Mouse (Mus musculus) heart, embryonic 15.5 days (tissue): ENCODE measurements around the gene Jup. TPM values are rescaled to one million over a fixed set of nuclear protein-coding genes. Genes with fewer than 3 reads are reported as not detected.
"Not testable (repeated sequence)": the region's sequence is repeated elsewhere in the genome, so short reads cannot be mapped to it uniquely, and the experiment has no call there.

Experiments used
- ATAC-seq: fragments of 200-750 bp; cut with Nextera tagmentation; replicated peaks from 2 replicates; pipeline ENCODE4 v1.8.0; 2017; ENCODE audit warnings: low read depth, moderate TSS enrichment; ENCODE audit not compliant: insufficient number of reproducible peaks, insufficient read depth, low FRiP score
- H3K27ac ChIP-seq: fragments of 300-500 bp; sonication (generic); 2 replicates; pipeline ENCODE4 v1.5.1; 2015; ENCODE audit warnings: mild to moderate bottlenecking, inconsistent platforms
- H3K27me3 ChIP-seq: fragments of 300-500 bp; sonication (generic); 2 replicates; pipeline ENCODE4 v1.6.1; 2015; ENCODE audit warnings: inconsistent platforms
- H3K36me3 ChIP-seq: fragments of 300-500 bp; sonication (generic); 2 replicates; pipeline ENCODE4 v1.6.1; 2015; ENCODE audit warnings: mild to moderate bottlenecking, inconsistent platforms
- H3K4me1 ChIP-seq: fragments of 300-500 bp; sonication (generic); replicated peaks from 2 replicates; pipeline ENCODE4 v1.6.1; 2015; ENCODE audit warnings: inconsistent platforms
- H3K4me2 ChIP-seq: fragments of 300-500 bp; sonication (generic); 2 replicates; pipeline ENCODE4 v1.6.1; 2015; ENCODE audit warnings: inconsistent platforms, mild to moderate bottlenecking, moderate library complexity
- H3K4me3 ChIP-seq: fragments of 300-500 bp; sonication (generic); 2 replicates; pipeline ENCODE4 v1.5.1; 2015; ENCODE audit warnings: mild to moderate bottlenecking, inconsistent platforms
- H3K9ac ChIP-seq: fragments of 300-500 bp; sonication (generic); 2 replicates; pipeline ENCODE4 v1.6.1; 2015; ENCODE audit warnings: mild to moderate bottlenecking, inconsistent platforms
- H3K9me3 ChIP-seq: fragments of 300-500 bp; sonication (generic); replicated peaks from 2 replicates; pipeline ENCODE4 v1.6.1; 2016; ENCODE audit warnings: inconsistent platforms
- WGBS: fragments of 180-500 bp; shearing (Covaris S2); methylation state at CpG from one replicate; pipeline ENCODE4 v1.1.7; 2015; ENCODE audit warnings: mixed read lengths; 5-methylcytosine and 5-hydroxymethylcytosine counted together
- polyA plus RNA-seq: library from polyadenylated mRNA; unstranded; fragments of >200 nt; fragmentation: Nextera tagmentation; extraction: Ambion mirVana; gene quantifications from 2 replicates; pipeline ENCODE4 v1.2.1, GENCODE M21; 2015

Jup gene
- polyA plus RNA-seq, 1 experiment from 2014 or later = 117 TPM

GRCm38 (mm10) chr11:100355151-100355951 is 42.2 kb downstream of the Jup start:
- ATAC-seq = peak; percentile 38; the same call in 1 of the 2 replicates
- Histone ChIP-seq H3K9me3 (no peaks in the 10 kb centered on the region), H3K27me3 (peaks cover 54% of the 10 kb centered on the region), H3K4me3 (peak overlapping the region; percentile 69), H3K4me1 (peaks cover 16% of the 10 kb centered on the region), H3K4me2 (peak overlapping the region; percentile 97), H3K36me3 (no peaks in the 10 kb centered on the region), H3K27ac (no peak overlapping the region), H3K9ac (peak overlapping the region; percentile 59)
- WGBS = under 1% methylated on average over 54 of the region's 54 CpGs

DNA sequence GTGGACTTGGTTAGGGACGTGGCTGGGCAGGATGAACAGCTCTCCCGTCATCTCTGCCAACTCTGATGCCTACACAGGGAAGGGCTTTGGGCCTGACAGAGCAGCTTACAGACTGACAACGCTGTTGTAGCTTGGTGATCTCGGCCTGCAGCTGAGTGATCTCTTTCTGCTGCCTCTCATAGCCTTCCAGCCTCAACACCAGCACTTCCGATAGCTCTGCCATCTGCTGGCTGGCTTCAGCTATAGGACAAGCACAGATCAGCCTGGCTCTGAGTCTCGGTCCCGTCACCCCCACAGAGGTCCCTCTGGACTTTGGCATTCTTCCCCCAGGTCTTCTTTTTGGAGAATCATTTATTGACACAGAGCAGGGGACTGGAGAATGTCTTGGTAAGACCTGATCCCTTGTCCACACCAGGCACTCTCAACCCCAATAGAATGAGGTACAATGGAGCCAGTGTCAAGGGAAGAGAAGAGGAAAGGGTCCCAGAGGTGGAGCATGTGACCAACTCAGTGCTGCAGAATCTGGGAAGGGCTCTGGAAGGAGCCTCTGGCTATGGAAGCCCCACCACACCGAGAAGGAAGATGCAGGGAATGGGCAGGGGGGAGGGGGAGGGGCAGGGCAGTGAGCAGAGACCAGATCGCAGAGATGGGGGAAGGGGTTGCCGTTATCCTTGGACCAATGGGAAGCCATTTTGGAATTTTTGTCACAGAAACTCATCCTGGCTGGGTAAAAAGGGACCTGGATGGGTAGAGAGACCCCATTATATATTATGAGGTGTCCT is 45.3 kb downstream of the Jup start:
- peaks cover 32% of the 10 kb centered on the region for H3K27me3 ChIP-seq
- WGBS = 30% methylated on average over 10 of the region's 10 CpGs
- peak overlapping the region; percentile 41; the same call in 1 of the 2 replicates for H3K9ac ChIP-seq

DNA sequence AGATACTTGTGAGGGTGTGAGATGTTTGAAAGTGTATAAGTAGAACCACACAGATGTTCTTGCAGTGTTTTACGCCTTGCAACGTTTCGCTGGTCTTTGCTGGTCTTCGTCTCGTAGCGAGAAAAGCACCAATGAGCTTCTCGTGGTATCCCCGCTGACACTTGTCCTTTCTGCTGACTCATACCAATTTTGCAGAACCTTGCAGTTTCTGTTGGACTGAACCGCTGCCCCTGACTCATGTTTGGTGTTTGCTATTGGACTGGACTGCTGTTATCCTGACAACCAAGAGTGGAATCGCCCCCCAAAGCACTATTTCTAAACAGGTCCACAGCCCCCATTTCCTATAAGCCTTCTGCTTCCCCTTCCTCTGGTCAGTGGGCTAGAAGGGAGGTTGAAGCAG is 53.3 kb downstream of the Jup start:
- H3K27ac ChIP-seq = no peak overlapping the region
- WGBS = 82% methylated on average over 10 of the region's 10 CpGs
- ATAC-seq = no peak

More for the DNA sequence above, 45.3 kb downstream of the Jup start:
- ATAC-seq = no peak
- Histone ChIP-seq H3K36me3 (no peaks in the 10 kb centered on the region), H3K9me3 (no peaks in the 10 kb centered on the region), H3K4me3 (no peak overlapping the region), H3K4me1 (peaks cover 16% of the 10 kb centered on the region), H3K27ac (no peak overlapping the region), H3K4me2 (no peak overlapping the region)

DNA sequence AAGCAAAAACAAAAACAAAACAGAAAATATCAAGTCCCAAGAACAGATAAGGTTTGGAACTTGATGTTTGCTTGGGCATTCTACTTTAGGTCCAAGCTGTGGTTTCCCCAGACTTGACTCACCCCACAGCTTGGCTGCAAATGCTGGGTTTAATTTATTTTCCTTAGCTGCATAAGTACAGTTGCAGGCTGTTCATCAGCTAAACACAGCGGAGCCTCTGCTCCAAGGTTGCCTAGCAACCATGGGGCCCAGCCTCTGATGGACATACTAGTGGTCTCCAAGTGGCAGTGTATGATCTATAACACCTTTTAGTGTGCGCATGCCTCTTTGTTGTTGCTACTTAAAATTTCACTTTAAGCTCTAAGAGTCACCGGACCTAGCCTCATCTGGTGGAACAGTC is 61.8 kb downstream of the Jup start:
- H3K4me3 ChIP-seq = no peak overlapping the region
- H3K27ac ChIP-seq = no peak overlapping the region
- H3K27me3 ChIP-seq = no peaks in the 10 kb centered on the region
- no peaks in the 10 kb centered on the region for H3K9me3 ChIP-seq
- H3K36me3 ChIP-seq = no peaks in the 10 kb centered on the region
- H3K4me2 ChIP-seq = no peak overlapping the region
- ATAC-seq = no peak
- no peak overlapping the region for H3K9ac ChIP-seq
- 58% methylated on average over 3 of the region's 3 CpGs for WGBS
- no peaks in the 10 kb centered on the region for H3K4me1 ChIP-seq

More for the DNA sequence above, 53.3 kb downstream of the Jup start:
- no peaks in the 10 kb centered on the region for H3K9me3 ChIP-seq
- no peak overlapping the region for H3K4me2 ChIP-seq
- H3K9ac ChIP-seq = no peak overlapping the region
- no peaks in the 10 kb centered on the region for H3K4me1 ChIP-seq
- no peak overlapping the region for H3K4me3 ChIP-seq
- 0 out of 2 replicates have a peak, but pooled peaks cover 2% of the 10 kb centered on the region for H3K27me3 ChIP-seq
- H3K36me3 ChIP-seq = no peaks in the 10 kb centered on the region

DNA sequence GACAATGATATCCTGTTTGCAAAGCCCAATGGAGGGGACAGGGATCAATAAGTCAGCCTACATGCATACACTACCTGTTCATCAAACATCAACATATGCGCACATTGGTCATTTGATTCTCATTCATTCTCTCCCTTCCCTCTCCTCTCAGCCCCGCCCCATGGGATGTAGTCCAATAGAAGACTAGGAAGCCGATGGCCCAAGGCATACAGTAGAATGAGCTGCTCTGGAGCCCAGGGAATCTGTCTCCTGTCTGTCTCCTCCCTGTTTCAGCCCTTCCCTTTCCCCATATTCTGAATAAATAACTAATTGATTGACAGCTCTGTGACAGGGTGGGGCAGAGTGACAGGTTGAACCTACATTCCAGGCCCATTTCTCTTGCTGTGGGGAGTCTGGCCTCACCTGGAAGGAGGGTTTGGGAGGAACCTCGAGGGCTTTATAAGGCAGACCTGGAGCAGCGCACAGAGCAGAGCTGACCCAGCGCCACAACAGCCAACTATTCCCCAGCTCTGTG is 63.6 kb downstream of the Jup start, which contains the start of gene Gast:
Gast (plus strand) TSS at position 464 of the 514 bp plus-strand sequence.
- no peaks in the 10 kb centered on the region for H3K4me1 ChIP-seq
- no peaks in the 10 kb centered on the region for H3K36me3 ChIP-seq
- H3K9ac ChIP-seq = no peak within 1 kb of the TSS
- H3K9me3 ChIP-seq = no peaks in the 10 kb centered on the region
- H3K4me3 ChIP-seq = no peak within 1 kb of the TSS
- WGBS = 71% methylated on average over 6 of the region's 6 CpGs
- no peak within 1 kb of the TSS for H3K4me2 ChIP-seq
- H3K27me3 ChIP-seq = no peaks in the 10 kb centered on the region
- ATAC-seq = no peak
- H3K27ac ChIP-seq = no peak within 1 kb of the TSS

DNA sequence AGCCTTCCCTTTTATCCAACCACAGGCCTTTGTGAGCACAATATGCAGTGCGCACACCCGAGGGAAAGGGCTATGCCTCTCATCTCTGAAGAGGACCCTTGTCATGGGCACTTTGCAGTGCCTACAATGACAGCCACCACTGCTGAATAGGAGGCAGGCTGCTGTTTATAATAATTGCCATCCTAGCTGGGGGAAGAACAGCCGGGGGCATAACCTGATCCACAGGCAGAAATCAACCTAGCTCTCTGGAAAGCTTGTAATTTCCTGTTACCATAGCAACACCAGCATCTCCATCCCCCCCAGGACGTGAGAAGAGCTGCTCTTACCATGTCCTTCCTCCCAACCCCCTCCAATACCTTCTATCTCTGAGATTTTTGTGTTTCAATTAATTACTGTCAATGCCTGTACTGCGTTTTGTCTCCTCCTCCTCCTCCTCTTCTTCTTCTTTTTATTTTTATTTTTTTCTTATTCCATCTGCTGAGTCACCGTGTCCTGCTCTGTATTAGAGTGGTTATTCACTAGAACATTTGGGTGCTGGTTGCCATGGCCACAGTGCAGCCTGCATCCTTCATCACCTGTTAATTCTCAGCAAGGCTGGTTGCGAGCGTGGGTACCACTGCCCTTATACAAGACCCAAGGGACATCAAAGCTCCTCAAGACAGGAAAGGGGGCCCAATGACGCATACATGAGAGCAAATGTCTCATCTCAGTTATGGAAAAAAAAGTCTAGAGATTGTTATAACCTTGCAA is 64.6 kb downstream of the Jup start:
- WGBS = 64% methylated on average over 9 of the region's 9 CpGs
- no peak overlapping the region for H3K4me2 ChIP-seq
- H3K4me1 ChIP-seq = no peaks in the 10 kb centered on the region
- no peak overlapping the region for H3K27ac ChIP-seq
- H3K27me3 ChIP-seq = no peaks in the 10 kb centered on the region
- no peak overlapping the region for H3K4me3 ChIP-seq
- no peaks in the 10 kb centered on the region for H3K9me3 ChIP-seq
- no peak for ATAC-seq
- no peaks in the 10 kb centered on the region for H3K36me3 ChIP-seq
- H3K9ac ChIP-seq = no peak overlapping the region

- H3K9me3 ChIP-seq, H3K4me2 ChIP-seq, H3K27me3 ChIP-seq, H3K9ac ChIP-seq, H3K36me3 ChIP-seq, ATAC-seq, H3K4me3 ChIP-seq, H3K27ac ChIP-seq: not testable (repeated sequence)
- H3K4me1 ChIP-seq = peaks cover 11% of the 10 kb centered on the region
- 65% methylated on average over 8 of the region's 8 CpGs for WGBS
These were observed 66.7 kb downstream of the Jup start for GRCm38 (mm10) chr11:100330816-100331375.

DNA sequence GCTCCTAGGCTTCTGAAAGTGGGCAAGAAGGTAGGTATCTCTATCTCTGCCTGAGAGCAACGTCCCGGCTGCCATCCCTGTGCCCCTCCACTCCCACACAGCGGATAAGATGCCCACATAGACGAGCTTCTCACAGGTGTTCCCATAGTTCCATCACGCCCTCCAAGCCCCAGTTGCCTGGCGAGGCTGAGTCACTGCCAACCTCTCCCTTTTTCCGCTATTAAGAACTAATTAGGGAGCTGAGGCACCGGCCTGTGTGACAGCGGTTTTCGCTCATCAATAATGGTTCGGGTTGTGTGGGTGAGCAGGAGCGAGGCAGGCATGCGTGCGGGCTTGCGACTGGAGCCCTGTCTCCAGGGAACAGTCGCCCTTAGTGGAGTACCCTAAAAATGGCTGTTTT is 67.3 kb downstream of the Jup start:
- Histone ChIP-seq H3K36me3 (no peaks in the 10 kb centered on the region), H3K9ac (no peak overlapping the region), H3K9me3 (no peaks in the 10 kb centered on the region), H3K4me3 (no peak overlapping the region), H3K27ac (no peak overlapping the region), H3K4me1 (peaks cover 11% of the 10 kb centered on the region), H3K4me2 (no peak overlapping the region), H3K27me3 (no peaks in the 10 kb centered on the region)
- ATAC-seq = no peak
- 66% methylated on average over 16 of the region's 16 CpGs for WGBS

DNA sequence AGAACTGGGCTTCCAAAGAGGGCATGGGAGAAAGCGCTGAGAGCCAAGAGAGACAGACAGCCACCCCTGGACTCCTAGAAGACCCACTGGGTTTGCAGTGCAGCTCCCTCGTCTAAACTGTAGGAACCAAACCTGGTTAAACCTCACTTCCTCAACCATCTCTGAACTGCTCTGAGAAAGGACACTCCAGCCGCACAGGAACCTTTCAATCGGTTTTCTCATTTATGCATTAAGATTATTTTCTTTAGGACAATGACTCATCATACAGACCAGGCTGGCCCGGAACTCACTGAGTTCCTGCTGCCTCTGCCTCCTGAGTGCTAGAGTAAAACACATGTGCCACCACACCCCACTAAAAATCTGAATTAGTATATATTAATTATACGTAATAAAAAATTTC is 69.8 kb downstream of the Jup start:
- ATAC-seq = no peak
- no peak overlapping the region for H3K27ac ChIP-seq
- WGBS = 71% methylated on average over 6 of the region's 6 CpGs

GRCm38 (mm10) chr11:100327316-100327715 is 70.2 kb downstream of the Jup start:
- Histone ChIP-seq H3K4me1 (peaks cover 13% of the 10 kb centered on the region), H3K9ac (no peak overlapping the region), H3K9me3 (no peaks in the 10 kb centered on the region), H3K4me3 (no peak overlapping the region), H3K36me3 (peaks cover 5% of the 10 kb centered on the region), H3K27ac (no peak overlapping the region), H3K27me3 (no peaks in the 10 kb centered on the region), H3K4me2 (no peak overlapping the region)
- ATAC-seq = no peak; the same call in 1 of the 2 replicates
- WGBS = 37% methylated on average over 11 of the region's 11 CpGs

More for the DNA sequence above, 69.8 kb downstream of the Jup start:
- H3K9me3 ChIP-seq = no peaks in the 10 kb centered on the region
- H3K4me2 ChIP-seq = no peak overlapping the region
- H3K4me1 ChIP-seq = peaks cover 11% of the 10 kb centered on the region
- no peaks in the 10 kb centered on the region for H3K27me3 ChIP-seq
- no peak overlapping the region for H3K9ac ChIP-seq
- peaks cover under 1% of the 10 kb centered on the region for H3K36me3 ChIP-seq
- no peak overlapping the region for H3K4me3 ChIP-seq
